8 mouse cellular contexts compared by ENCODE assay signal in genomic region chr3:104541139-104542064, GRCm38 (mm10). TPM values are rescaled to one million over a fixed set of nuclear protein-coding genes. Genes with fewer than 3 reads are reported as not detected.
DNase-seq lines count a peak whose midpoint lies in the region; ATAC-seq and TF ChIP-seq lines count a peak whose summit lies in the region.

No protein-coding gene starts in this region.

- peak; percentile 77 for DNase-seq in adipocyte (ENCODE audit: low spot score)
- DNase-seq in gastrocnemius, adult 8-10 months (ENCODE audit: low spot score in 2 of 2) = peak; percentile 46 to 47
- DNase-seq in hindbrain, postnatal 0 days (ENCODE audit: low spot score) = peak; percentile 75
- peak; percentile 30 to 78 for DNase-seq in left cerebral cortex, adult 9 months (ENCODE audit: low spot score in 2 of 2)
- DNase-seq in right cerebral cortex, postnatal 36 days (ENCODE audit: low spot score in 2 of 2) = peak; percentile 45 to 53

- peak overlapping the region; percentile 23 for H3K4me3 ChIP-seq in hindbrain, postnatal 0 days (ENCODE audit: low read length)

- no peaks in the 10 kb centered on the region for H3K27me3 ChIP-seq in hindbrain, postnatal 0 days (ENCODE audit: insufficient read depth, low read length)

- WGBS in hindbrain, postnatal 0 days = 8% methylated on average over 21 of the region's 21 CpGs

- no peaks in the 10 kb centered on the region for H3K36me3 ChIP-seq in hindbrain, postnatal 0 days (ENCODE audit: insufficient read depth, low read length)

- peak; percentile 97 for ATAC-seq in common myeloid progenitor, adult 5-6 weeks (replicated peaks; ENCODE audit: low read depth, poor library complexity, severe bottlenecking)
- peak; percentile 90 for ATAC-seq in hindbrain, postnatal 0 days
- peak; percentile 100 for ATAC-seq in megakaryocyte progenitor cell, adult 5-6 weeks (replicated peaks; ENCODE audit: poor library complexity)
- ATAC-seq in monocyte, adult 5-6 weeks (replicated peaks; ENCODE audit: insufficient number of reproducible peaks, low FRiP score, low TSS enrichment, poor library complexity, severe bottlenecking) = no peak

- peak; percentile 82 for TF ChIP-seq CTCF in hindbrain, postnatal 0 days (IDR thresholded peaks at IDR 0.05; ENCODE audit: low read depth)

- peak overlapping the region; percentile 36; the same call in 1 of the 2 replicates for H3K27ac ChIP-seq in hindbrain, postnatal 0 days

- H3K9ac ChIP-seq in hindbrain, postnatal 0 days (replicated peaks; ENCODE audit: low read length) = no peak overlapping the region

- H3K9me3 ChIP-seq in hindbrain, postnatal 0 days (ENCODE audit: low read length) = no peaks in the 10 kb centered on the region

- H3K4me1 ChIP-seq in hindbrain, postnatal 0 days (ENCODE audit: insufficient read depth, low read length) = 0 out of 2 replicates have a peak, but pooled peaks cover 4% of the 10 kb centered on the region

- peak overlapping the region; percentile 55 for H3K4me2 ChIP-seq in hindbrain, postnatal 0 days (ENCODE audit: low read depth, low read length)

RNA-seq across cellular contexts. Expression of gene Lrig2, which starts 29.7 kb away (rescaled TPM):
- total RNA-seq in common myeloid progenitor, adult 5-6 weeks (2017) = 15.1 and 20.4 TPM in 2 replicates
- total RNA-seq in gastrocnemius, adult 8-10 months (2022) = 1 to 10 TPM; 5.2 to 7.4 (median 6.0) TPM
- total RNA-seq in hindbrain, postnatal 0 days (2014; rRNA removed) = 32.1 and 35.7 TPM in 2 replicates
- 15.6 and 16.9 TPM in 2 replicates for polyA plus RNA-seq in hindbrain, postnatal 0 days (2015; fragmentation: Nextera tagmentation; extraction: Ambion mirVana)
- total RNA-seq in megakaryocyte progenitor cell, adult 5-6 weeks (2015) = 11.1 and 17.4 TPM in 2 replicates
- 10.1 and 19.7 TPM in 2 replicates for total RNA-seq in megakaryocyte progenitor cell, adult 5-6 weeks (2017)
- total RNA-seq in monocyte, adult 5-6 weeks (2017) = 25.6 to 41.6 TPM (median 29.0 TPM) in 3 replicates
